Mouse (Mus musculus) heart, embryonic 15.5 days (tissue): Measurements from ENCODE around the gene H2-Ob. TPM values are rescaled to one million over a fixed set of nuclear protein-coding genes. Genes with fewer than 3 reads are reported as not detected.

ENCODE experiments used
- ATAC-seq: fragments of 200-750 bp; cut with Nextera tagmentation; replicated peaks from 2 replicates; pipeline ENCODE4 v1.8.0; 2017; ENCODE audit warnings: low read depth, moderate TSS enrichment; ENCODE audit not compliant: insufficient number of reproducible peaks, insufficient read depth, low FRiP score
- H3K27ac ChIP-seq: fragments of 300-500 bp; sonication (generic); 2 replicates; pipeline ENCODE4 v1.5.1; 2015; ENCODE audit warnings: mild to moderate bottlenecking, inconsistent platforms
- H3K27me3 ChIP-seq: fragments of 300-500 bp; sonication (generic); 2 replicates; pipeline ENCODE4 v1.6.1; 2015; ENCODE audit warnings: inconsistent platforms
- H3K36me3 ChIP-seq: fragments of 300-500 bp; sonication (generic); 2 replicates; pipeline ENCODE4 v1.6.1; 2015; ENCODE audit warnings: mild to moderate bottlenecking, inconsistent platforms
- H3K4me1 ChIP-seq: fragments of 300-500 bp; sonication (generic); replicated peaks from 2 replicates; pipeline ENCODE4 v1.6.1; 2015; ENCODE audit warnings: inconsistent platforms
- H3K4me2 ChIP-seq: fragments of 300-500 bp; sonication (generic); 2 replicates; pipeline ENCODE4 v1.6.1; 2015; ENCODE audit warnings: inconsistent platforms, mild to moderate bottlenecking, moderate library complexity
- H3K4me3 ChIP-seq: fragments of 300-500 bp; sonication (generic); 2 replicates; pipeline ENCODE4 v1.5.1; 2015; ENCODE audit warnings: mild to moderate bottlenecking, inconsistent platforms
- H3K9ac ChIP-seq: fragments of 300-500 bp; sonication (generic); 2 replicates; pipeline ENCODE4 v1.6.1; 2015; ENCODE audit warnings: mild to moderate bottlenecking, inconsistent platforms
- H3K9me3 ChIP-seq: fragments of 300-500 bp; sonication (generic); replicated peaks from 2 replicates; pipeline ENCODE4 v1.6.1; 2016; ENCODE audit warnings: inconsistent platforms
- WGBS: fragments of 180-500 bp; shearing (Covaris S2); methylation state at CpG from one replicate; pipeline ENCODE4 v1.1.7; 2015; ENCODE audit warnings: mixed read lengths; 5-methylcytosine and 5-hydroxymethylcytosine counted together
- polyA plus RNA-seq: library from polyadenylated mRNA; unstranded; fragments of >200 nt; fragmentation: Nextera tagmentation; extraction: Ambion mirVana; gene quantifications from 2 replicates; pipeline ENCODE4 v1.2.1, GENCODE M21; 2015

The H2-Ob gene
- polyA plus RNA-seq, 1 experiment from 2014 or later: 0.14 TPM

DNA sequence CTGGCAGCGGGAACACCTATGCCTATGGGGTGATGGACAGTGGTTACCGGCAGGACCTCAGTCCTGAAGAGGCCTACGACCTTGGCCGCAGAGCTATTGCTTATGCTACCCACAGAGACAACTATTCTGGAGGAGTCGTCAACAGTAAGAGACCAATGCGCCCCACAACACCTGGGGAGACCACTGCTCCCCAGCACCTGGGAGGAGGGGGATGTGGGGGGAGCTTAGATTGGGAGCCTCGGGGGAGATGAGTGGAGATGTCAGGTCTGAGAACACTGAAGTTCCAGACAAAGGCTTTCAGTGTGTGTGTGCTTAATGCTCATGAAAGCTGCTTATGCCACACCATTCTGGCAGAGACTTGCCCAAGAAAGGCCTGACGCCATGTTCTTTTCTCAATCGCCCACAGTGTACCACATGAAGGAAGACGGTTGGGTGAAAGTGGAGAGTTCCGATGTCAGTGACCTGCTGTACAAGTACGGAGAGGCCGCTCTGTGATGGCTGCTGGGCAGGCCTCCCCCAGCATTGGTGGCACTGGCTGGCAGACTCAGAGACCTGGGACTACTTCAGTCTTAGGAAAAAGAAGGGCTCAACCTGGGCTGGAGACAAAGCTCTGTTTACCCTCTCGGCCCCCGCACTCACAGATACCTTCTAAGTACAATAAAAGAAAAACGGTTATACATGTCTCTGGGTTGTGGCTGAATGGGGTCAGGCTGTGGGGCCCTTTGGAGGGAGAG lies 37.8 kb upstream of the H2-Ob start:
- Histone ChIP-seq H3K4me1 (peaks cover 25% of the 10 kb centered on the region), H3K4me3 (no peak overlapping the region), H3K27ac (no peak overlapping the region), H3K9ac (no peak overlapping the region), H3K9me3 (no peaks in the 10 kb centered on the region), H3K27me3 (peaks cover 69% of the 10 kb centered on the region), H3K36me3 (no peaks in the 10 kb centered on the region), H3K4me2 (no peak overlapping the region)
- ATAC-seq: no peak
- WGBS: 83% methylated on average over 16 of the region's 16 CpGs

DNA sequence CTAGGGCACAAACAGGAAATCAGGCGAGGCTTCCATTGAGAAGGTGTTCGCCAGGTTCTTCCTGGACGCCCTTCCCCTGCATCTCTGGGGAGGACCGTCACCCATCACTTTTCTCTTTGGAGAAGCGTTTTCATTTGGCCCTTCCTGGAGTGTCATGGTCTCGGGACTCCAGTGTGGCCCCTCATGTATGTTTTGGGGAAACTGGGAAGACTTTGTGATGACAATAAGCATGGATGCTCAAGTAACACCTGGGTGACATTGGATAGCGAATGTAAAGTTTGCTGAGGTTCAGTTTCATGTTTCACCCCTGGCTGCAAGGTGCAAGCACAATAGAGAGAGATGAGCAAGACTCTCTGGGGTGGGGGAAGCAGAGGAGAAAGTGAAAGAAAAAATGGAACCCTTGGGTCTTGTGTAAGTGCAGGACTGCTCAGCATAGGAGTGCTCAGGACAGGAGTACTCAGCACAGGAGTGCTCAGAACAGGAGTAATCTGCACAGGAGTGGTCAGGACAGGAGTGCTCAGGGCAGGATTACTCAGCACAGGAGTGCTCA lies 37.1 kb upstream of the H2-Ob start:
- Histone ChIP-seq H3K4me1 (peaks cover 25% of the 10 kb centered on the region), H3K4me2 (no peak overlapping the region), H3K4me3 (no peak overlapping the region), H3K27ac (no peak overlapping the region), H3K27me3 (peaks cover 67% of the 10 kb centered on the region), H3K9me3 (no peaks in the 10 kb centered on the region), H3K9ac (no peak overlapping the region), H3K36me3 (no peaks in the 10 kb centered on the region)
- ATAC-seq: no peak
- 68% methylated on average over 7 of the region's 7 CpGs for WGBS

DNA sequence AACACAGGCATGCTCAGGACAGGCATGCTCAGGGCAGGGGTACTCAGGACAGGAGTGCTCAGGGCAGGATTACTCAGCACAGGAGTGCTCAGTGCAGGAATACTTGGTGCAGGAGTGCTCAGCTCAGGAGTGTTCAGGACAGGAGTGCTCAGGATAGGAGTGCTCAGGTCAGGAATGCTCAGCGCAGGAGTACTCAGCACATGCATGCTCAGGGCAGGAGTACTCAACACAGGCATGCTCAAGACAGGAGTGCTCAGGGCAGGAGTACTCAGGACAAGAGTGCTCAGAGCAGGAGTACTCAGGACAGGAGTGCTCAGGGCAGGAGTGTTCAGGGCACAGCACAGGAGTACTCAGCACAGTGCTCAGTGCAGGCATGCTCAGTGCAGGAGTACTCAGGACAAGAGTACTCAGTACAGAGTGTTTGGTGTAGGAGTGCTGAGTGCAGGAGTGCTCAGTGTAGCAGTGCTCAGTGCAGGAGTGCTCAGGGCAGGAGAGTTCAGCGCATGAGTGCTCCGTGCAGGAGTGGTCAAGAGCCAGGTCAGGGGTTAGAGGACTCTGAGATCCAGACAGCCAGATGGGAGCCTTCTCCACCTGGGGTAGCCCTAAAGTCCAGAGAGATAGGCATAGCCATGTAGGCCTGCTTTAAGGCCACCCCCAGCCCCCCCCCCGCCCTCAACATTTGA lies 35.8 kb upstream of the H2-Ob start:
- peaks cover 61% of the 10 kb centered on the region for H3K27me3 ChIP-seq
- no peak for ATAC-seq
- WGBS: 81% methylated on average over 4 of the region's 4 CpGs
- no peaks in the 10 kb centered on the region for H3K9me3 ChIP-seq
- peaks cover 17% of the 10 kb centered on the region for H3K4me1 ChIP-seq
- no peaks in the 10 kb centered on the region for H3K36me3 ChIP-seq
- H3K4me2 ChIP-seq: no peak overlapping the region
- no peak overlapping the region for H3K27ac ChIP-seq
- no peak overlapping the region for H3K4me3 ChIP-seq
- no peak overlapping the region for H3K9ac ChIP-seq

DNA sequence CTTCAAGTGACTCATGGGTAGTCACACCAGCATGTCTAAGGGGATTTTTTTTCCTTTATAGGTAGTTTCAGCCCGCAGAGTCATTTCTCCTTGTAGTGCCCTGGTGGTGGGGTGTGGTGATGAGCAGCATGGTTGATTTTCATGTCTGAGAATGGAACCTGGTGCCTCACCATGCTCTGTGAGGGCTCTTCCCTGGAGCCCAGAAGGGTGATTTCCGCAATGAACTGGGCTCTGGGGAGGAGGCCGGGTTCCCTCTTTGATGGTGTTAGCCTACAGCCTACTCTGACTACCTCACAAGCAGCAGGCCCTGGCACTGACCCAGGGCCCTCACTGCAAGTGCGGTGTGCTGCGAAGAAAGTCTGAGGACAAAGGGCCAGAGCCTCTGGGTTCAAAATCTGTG lies 35.3 kb upstream of the H2-Ob start, which contains the start of gene Tap2:
Tap2 (plus strand) TSS at position 84 of the 400 bp plus-strand sequence.
- no peak for ATAC-seq
- peaks cover 12% of the 10 kb centered on the region for H3K4me1 ChIP-seq
- no peaks in the 10 kb centered on the region for H3K36me3 ChIP-seq
- 72% methylated on average over 5 of the region's 5 CpGs for WGBS
- H3K9ac ChIP-seq: peak within 1 kb of the TSS; percentile 79
- H3K9me3 ChIP-seq: no peaks in the 10 kb centered on the region
- peak within 1 kb of the TSS; percentile 98 for H3K4me2 ChIP-seq
- H3K27ac ChIP-seq: no peak within 1 kb of the TSS
- peaks cover 60% of the 10 kb centered on the region for H3K27me3 ChIP-seq
- peak within 1 kb of the TSS; percentile 93 for H3K4me3 ChIP-seq

DNA sequence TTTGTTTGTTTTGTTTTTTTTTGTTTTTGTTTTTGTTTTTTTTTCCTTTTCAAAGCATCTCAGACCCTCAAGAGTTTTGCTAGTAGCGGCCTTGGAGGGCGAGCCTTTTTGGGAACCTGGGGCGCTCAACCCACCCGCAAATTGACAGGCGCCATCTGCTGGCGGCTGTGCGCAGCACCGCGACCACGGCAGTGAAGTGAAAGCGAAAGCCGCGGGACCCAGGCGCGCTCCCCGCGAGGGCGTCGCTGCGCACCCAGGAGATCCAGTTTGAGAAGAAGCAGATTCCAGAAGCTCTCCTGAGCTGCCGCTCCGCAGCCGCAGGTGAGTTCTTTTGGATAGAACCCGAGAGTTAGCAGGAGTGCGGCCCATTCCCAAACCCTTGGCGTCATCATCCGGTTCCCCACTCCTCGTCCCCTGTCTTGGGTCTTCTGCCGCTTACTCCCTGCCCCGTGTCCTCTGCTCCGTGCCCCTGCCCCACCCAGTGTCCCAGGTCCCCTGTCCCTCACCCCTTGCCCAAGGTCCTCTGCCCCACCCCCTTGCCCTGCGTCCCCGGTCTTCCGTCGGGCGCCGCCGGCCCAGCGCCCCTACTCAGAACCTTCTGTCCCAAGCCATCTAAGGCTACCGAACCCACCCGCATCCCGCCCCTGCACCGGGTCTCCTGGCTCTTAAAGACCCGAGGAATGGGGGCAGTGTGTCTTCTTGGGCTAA lies 34.2 kb upstream of the H2-Ob start:
- under 1% methylated on average over 44 of the region's 44 CpGs for WGBS
- ATAC-seq: peak; percentile 59
- peaks cover 60% of the 10 kb centered on the region for H3K27me3 ChIP-seq
- H3K9me3 ChIP-seq: no peaks in the 10 kb centered on the region
- H3K27ac ChIP-seq: no peak overlapping the region
- peak overlapping the region; percentile 93 for H3K4me3 ChIP-seq
- H3K9ac ChIP-seq: peak overlapping the region; percentile 79
- no peaks in the 10 kb centered on the region for H3K36me3 ChIP-seq
- H3K4me2 ChIP-seq: peak overlapping the region; percentile 98
- peaks cover 11% of the 10 kb centered on the region for H3K4me1 ChIP-seq

DNA sequence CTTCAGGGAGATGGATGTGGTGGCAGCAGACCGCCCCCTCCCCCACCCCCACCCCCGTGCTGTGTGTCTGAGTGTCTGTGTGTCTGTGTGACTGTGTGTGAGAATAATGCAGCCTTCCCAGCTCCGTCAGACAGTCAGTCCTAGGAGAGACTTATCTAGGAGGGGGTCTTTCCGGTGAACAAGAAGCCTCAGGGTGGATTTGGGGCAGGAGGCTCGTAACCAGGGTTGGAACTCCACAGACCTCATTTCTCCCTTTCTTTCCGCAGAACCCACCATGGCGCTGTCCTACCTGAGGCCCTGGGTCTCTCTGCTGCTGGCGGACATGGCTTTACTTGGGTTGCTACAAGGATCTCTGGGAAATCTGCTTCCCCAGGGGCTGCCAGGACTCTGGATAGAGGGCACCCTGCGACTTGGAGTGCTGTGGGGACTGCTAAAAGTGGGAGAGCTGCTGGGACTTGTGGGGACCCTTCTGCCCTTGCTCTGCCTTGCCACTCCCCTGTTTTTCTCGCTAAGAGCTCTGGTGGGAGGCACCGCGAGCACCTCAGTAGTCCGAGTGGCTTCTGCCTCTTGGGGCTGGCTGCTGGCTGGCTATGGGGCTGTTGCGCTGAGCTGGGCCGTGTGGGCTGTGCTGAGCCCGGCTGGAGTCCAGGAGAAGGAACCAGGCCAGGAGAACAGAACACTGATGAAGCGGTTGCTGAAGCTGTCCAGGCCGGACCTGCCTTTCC lies 33.5 kb upstream of the H2-Ob start:
- peaks cover 11% of the 10 kb centered on the region for H3K4me1 ChIP-seq
- ATAC-seq: peak; percentile 23
- peak overlapping the region; percentile 93 for H3K4me3 ChIP-seq
- H3K9me3 ChIP-seq: no peaks in the 10 kb centered on the region
- peak overlapping the region; percentile 79 for H3K9ac ChIP-seq
- peak overlapping the region; percentile 16; the same call in 1 of the 2 replicates for H3K27ac ChIP-seq
- peak overlapping the region; percentile 98 for H3K4me2 ChIP-seq
- WGBS: 15% methylated on average over 18 of the region's 18 CpGs
- H3K36me3 ChIP-seq: no peaks in the 10 kb centered on the region
- peaks cover 61% of the 10 kb centered on the region for H3K27me3 ChIP-seq

DNA sequence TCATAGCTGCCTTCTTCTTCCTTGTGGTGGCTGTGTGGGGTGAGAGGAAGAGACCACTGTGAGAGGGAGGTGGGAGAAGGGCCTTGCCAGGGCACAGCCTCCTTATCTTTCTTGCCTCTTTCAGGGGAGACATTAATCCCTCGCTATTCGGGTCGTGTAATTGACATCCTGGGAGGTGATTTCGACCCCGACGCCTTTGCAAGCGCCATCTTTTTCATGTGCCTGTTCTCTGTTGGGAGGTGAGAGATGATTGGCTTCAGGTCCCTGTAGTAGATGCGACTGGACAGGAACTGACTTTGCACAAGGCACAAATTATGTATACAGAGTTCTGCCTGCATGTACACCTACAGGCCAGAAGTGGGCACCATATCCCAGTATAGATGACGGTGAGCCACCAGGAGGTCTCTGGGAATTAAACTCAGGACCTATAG lies 32.9 kb upstream of the H2-Ob start:
- Histone ChIP-seq H3K4me2 (peak overlapping the region; percentile 98), H3K4me1 (peaks cover 11% of the 10 kb centered on the region), H3K9ac (peak overlapping the region; percentile 79; the same call in 1 of the 2 replicates), H3K4me3 (peak overlapping the region; percentile 93), H3K27me3 (peaks cover 58% of the 10 kb centered on the region), H3K9me3 (no peaks in the 10 kb centered on the region), H3K27ac (peak overlapping the region; percentile 16; the same call in 1 of the 2 replicates), H3K36me3 (no peaks in the 10 kb centered on the region)
- no peak for ATAC-seq
- WGBS: 14% methylated on average over 9 of the region's 9 CpGs

DNA sequence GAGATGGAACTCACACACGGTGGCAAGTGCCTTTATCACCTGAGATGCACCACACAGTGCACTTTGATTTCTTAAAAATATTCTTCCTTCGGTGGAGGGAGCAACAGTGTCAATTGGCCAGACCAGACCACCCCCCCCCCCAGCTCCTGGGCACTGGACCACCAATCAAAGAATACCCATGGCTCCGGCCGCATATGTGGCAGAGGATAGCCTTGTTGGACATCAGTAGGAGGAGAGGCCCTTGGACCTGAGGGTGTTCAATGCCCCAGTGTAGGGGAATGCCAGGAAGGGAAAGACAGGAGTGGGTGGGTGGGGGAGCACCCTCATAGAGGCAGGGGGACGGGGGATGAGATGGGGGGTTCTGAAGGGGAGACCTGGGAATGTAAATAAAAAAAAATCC lies 32.0 kb upstream of the H2-Ob start:
- H3K27ac ChIP-seq: no peak overlapping the region
- peaks cover 11% of the 10 kb centered on the region for H3K4me1 ChIP-seq
- no peak overlapping the region for H3K9ac ChIP-seq
- no peaks in the 10 kb centered on the region for H3K9me3 ChIP-seq
- peaks cover 58% of the 10 kb centered on the region for H3K27me3 ChIP-seq
- no peaks in the 10 kb centered on the region for H3K36me3 ChIP-seq
- 83% methylated on average over 5 of the region's 5 CpGs for WGBS
- no peak overlapping the region for H3K4me2 ChIP-seq
- no peak overlapping the region for H3K4me3 ChIP-seq
- ATAC-seq: no peak

DNA sequence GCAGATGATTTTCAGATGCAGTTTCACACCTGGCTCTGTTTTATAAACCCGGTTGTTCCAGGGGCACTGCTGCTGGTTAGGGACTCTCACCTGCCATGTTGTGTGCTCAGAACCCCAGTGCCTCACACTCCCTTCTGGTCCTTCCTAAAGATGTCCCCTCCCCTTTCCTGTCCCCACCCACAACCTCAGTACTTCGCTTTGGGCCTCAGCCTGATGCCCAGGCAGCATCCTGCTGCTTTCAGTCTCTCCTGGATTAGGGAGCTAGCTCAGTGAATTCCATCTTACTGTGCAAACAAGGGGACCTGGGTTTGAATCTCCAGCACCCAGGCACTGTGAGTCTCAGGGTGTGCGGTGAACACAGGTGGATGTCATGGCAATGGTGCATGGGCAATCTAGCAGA lies 31.2 kb upstream of the H2-Ob start:
- Histone ChIP-seq H3K9ac (no peak overlapping the region), H3K36me3 (no peaks in the 10 kb centered on the region), H3K4me1 (peaks cover 11% of the 10 kb centered on the region), H3K9me3 (no peaks in the 10 kb centered on the region), H3K4me2 (no peak overlapping the region), H3K27me3 (peaks cover 65% of the 10 kb centered on the region), H3K27ac (no peak overlapping the region), H3K4me3 (no peak overlapping the region)
- no peak for ATAC-seq
- 56% methylated on average over 3 of the region's 3 CpGs for WGBS

DNA sequence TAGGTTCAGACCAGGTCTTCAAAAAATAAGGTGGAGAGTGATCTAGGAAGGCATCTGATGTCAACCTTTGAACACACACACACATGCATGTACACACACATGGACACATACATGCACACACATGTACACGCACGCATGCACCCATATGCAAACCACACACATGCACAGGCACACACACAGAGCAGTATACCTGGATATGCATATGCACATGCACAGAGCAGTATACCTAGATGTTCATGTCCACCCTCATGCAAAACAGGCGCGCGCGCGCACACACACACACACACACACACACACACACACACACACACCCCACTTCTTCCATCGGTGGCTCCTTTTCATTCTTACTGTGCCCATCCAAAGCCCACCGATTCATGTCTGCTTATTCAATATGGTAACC lies 30.8 kb upstream of the H2-Ob start:
- Histone ChIP-seq H3K9ac (no peak overlapping the region), H3K36me3 (no peaks in the 10 kb centered on the region), H3K4me3 (no peak overlapping the region), H3K27me3 (peaks cover 69% of the 10 kb centered on the region), H3K4me1 (peaks cover 11% of the 10 kb centered on the region), H3K9me3 (no peaks in the 10 kb centered on the region), H3K4me2 (no peak overlapping the region), H3K27ac (no peak overlapping the region)
- no peak for ATAC-seq
- WGBS: 95% methylated on average over 9 of the region's 9 CpGs
